Mouse (Mus musculus) adrenal gland (tissue): ENCODE measurements at regions not wholly inside any gene's neighbourhood (a gene's known extent, or its start where the extent isn't known, plus 50 kb on each side); places are given as distances from the start of the nearest gene placed in this dataset.
"Not testable (repeated sequence)": the region's sequence is repeated elsewhere in the genome, so short reads cannot be mapped to it uniquely, and the experiment has no call there.

Experiments
- intact Hi-C: fragments of 180-260 bp; cut with DNase I; formaldehyde crosslinking; loops from one replicate; pipeline ENCODE4 v1.15.1; 2025

DNA sequence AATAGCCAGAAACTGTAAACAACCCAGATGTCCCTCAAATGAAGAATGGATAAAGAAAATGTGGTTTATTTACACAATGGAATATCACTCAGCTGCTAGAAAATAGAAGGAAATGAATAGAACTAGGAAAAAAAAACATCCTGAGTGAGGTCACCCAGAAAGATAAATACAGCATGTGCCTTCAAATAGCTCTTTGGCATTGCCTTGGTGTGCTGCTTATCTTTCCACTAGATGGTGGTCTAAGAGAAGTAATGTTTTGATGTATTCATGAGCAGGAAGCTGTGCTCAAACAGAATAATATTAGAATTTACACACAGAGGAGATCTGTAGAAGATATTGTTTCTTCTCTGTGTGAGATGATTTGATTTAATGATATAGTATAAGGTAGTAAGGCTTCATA lies 78.8 kb downstream of the Zfp619 start:
- intact Hi-C loops, result no loop called here

DNA sequence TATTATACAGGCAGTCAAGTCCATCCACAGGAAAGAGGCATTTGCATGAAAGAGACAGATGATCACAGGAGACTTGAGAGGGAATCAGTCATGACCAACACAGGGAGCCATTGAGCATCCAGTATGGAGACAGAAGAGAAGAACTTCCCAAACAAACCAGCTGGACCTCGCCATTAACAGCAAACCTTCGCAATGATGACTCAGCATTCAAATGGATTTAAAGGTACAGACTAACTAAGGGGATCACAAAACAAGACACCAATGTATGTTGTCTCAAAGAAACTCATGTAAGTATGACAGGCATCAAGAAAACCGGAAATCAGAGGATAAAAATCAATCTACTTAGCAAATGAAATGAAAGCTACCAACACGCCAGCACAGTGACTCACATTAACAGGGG lies 96.2 kb downstream of the Zfp619 start:
- intact Hi-C loops, result no loop called here

GRCm38 (mm10) chr7:39615092-39615491 lies 97.5 kb downstream of the Zfp619 start:
- intact Hi-C loops, result no loop called here

- intact Hi-C loops, result no loop called here
Measured at GRCm38 (mm10) chr7:39621796-39622195, 104.2 kb downstream of the Zfp619 start.

- intact Hi-C loops, result no loop called here
Measured at GRCm38 (mm10) chr7:39632836-39633235, 115.3 kb downstream of the Zfp619 start.

GRCm38 (mm10) chr7:39642333-39642732 lies 124.8 kb downstream of the Zfp619 start:
- intact Hi-C loops, result no loop called here

- intact Hi-C loops, result no loop called here
Measured at GRCm38 (mm10) chr7:39643323-39643722, 125.8 kb downstream of the Zfp619 start.

GRCm38 (mm10) chr7:39650483-39651102 lies 133.0 kb downstream of the Zfp619 start:
- intact Hi-C loops, result no loop called here

DNA sequence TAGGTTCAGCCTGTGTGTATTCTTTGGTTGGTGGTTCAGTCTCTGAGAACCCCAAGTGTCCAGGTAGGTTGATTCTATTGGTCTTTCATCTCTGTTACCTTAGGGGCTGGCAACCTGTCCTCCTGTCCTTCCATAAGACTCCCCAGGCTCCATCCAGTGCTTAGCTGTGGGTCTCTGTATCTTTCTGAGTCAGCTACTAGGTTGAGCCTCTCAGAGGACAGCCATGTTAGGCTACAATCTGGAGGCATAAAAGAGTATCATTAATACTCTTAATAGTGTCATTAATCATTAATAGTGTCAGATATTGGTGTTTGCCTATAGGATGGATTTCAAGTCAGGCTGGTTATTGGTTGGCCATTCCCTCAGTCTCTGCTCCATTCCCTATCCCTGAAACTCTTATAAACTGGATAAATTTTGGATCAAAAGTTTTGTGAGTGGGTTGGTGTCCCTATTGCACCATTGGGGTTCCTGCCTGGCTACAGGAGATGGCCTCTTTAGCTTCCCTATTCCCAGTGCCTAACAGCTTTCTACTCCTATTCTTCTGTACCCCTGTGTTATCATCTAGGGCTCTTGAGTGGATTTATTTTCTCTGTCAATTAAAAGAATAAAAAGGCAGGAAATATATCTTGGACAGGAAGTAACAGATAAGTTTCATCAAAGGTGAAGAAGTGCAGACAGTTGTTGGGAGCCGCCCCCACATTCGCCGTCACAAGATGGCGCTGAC lies 137.2 kb downstream of the Zfp619 start:
- intact Hi-C loops, result no loop called here

DNA sequence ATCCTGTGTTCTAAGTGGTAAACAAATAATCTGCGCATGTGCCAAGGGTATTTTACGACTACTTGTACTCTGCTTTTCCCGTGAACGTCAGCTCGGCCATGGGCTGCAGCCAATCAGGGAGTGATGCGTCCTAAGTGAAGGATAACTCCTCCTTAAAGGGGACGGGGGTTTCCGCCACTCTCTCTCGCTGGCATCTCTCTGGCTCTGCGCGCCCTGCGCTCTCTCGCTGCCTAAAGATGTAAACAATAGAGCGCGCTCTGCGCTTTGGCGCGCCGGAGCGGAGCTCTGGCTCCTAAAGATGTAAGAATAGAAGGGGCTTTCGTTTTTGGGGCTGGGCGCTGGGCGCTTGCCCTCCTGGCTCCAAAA lies 137.7 kb downstream of the Zfp619 start:
- intact Hi-C loops, result not testable (repeated sequence)

DNA sequence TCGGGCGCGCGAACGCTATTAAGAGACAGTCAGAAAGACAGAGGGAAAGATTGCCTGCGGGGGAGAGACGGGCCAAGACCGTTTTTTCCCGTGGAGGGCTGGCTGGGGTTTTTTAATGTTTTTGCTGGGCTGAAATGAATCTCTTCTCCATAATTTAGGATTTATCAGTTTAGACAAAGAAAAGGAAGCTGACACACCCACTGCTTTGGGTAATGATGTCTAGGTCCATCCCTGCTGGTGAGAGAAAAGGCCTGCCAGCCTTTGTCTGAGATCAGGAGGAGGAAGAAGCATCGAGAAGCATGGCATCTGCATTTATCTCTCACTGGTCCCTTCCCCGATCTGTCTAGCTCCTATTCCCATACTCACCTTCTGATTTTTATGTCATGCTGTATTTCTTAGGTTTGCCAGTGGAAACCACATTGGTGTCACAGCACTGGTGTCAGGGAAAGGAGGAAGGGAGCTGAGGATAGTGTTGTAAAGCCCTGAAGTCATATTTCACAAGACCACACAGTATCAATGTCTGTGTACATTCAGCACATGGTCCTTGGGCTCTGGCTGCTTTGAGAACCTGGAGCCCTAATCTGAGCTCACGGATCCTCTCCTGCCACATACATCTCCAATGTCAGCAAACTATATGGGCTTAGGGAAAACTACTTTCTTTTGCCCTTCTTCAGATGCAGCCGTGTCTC lies 138.3 kb downstream of the Zfp619 start:
- intact Hi-C loops, result no loop called here

DNA sequence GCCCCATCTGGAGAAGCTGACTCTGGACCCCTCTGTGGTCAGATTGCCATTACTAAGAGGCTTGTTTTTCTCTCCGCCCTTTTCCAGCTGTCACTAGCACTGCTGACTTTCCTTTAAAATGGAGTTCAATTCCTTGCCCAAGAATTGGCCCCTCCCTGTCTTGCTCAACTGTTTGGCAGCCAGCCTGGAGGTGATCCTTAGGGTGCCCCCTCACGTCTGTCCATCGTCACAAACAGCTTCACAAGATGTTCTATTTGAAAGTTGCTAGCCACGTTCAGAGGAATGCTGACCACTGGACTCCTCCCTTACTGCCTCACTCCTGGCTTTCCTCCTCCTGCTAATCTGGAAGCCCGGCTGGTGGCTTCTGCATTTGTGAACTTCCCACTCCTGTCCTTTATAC lies 142.0 kb downstream of the Zfp619 start:
- intact Hi-C loops, result no loop called here

DNA sequence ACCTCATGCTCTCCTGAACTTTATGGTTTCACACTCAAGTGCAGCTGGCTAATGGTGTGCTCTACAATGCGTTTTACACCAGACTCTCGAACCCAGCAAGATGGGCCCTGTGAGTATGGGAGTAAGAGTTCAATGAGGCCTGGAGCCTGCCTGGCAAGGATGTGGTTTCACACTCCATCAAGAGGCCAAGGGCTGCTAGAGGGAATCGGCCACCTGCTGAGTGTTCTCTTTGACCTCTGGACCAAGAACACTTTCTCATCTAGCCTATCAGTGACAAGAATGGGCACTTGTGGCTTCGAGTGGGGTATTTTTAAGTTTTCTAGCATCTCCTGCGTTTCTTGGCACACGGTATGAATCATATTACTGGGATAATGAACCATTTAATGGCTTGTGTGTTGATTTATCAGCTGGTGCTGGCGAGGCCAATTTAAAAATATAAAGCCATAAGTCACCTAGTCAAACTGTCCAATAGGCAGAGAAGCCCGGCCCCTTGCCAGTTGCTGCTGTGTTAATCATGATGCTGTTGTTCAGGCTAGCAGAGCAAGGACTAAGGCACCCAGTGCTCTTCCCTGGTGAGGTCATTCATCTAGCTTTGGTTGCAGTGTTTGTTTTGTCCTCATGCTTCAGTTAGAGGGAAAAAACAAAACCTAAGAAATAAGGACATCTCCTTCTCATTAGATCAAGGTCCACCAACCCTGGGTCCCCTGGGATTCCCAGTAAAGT lies 157.7 kb downstream of the Zfp619 start:
- intact Hi-C loops, result no loop called here

- intact Hi-C loops, result no loop called here
Measured at GRCm38 (mm10) chr7:39675847-39676238, 158.3 kb downstream of the Zfp619 start.

DNA sequence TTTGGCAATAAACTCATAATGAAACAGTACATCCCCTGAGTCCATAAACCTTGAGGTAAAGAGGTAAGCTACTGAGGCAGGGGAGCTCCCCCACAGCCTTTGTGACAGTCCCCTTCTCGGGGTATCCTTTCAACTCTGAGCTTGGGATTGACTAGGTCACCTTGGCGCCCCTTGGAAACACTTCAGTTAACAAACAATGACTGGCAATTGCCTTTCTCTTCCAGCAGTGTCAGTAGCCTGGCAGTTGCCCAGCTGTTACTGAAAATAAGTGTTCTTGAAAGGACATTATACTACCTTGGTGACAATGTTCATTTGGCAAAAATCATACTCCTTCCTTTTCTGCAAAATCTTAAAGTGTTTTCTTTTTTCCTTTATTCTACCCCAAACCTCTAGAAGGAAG lies 162.8 kb downstream of the Zfp619 start:
- intact Hi-C loops, result no loop called here

- intact Hi-C loops, result no loop called here
Measured at GRCm38 (mm10) chr7:39696589-39696988, 179.0 kb downstream of the Zfp619 start.

- intact Hi-C loops, result no loop called here
Measured at GRCm38 (mm10) chr7:39701506-39701905, 183.9 kb downstream of the Zfp619 start.

DNA sequence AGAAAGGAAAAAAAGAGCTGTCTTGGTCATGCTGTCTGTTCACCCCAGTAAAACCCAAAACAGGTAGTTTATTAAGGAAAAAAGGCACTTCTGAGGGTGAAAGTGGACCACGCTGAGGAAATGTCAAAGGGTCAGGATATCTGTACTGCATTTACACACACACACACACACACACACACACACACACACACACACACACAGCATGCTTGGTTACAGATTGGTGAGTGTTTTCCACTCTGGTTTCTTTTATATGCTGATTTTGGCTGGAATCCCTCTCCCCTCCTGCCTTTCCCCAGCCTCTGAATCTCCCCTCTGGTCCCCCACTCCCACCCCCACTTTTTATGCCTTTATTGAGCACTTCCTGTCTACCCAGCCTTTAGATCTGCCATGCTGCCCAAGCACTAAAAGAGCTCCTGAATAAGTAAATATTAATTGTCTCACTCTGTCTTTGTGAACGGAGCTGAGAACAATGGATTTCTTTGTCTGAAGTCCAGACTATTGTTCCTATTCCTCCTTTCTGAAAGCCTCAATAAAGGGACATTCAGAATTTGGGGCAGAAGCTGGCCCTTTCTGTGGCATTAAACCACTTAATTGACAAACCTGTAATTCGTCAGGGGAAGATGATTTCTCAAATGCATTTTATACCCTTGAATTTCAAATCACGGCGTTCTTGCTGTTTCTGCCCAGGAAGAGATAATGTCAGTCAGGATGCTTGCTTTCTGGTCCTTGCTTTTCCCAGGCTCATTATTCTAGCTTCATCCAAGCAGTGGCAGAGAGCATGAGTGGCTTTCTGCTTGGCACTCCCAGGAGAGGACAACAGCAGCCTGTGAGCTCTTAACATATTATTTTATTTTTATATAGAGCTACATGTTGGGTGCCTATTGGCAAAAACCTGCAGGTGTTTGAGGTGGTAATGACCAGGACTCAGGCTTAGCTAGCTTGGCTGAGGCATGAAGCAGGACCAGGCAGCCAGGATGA lies 187.8 kb downstream of the Zfp619 start:
- intact Hi-C loops, result no loop called here

- intact Hi-C loops, result no loop called here
Measured at GRCm38 (mm10) chr7:39706606-39707005, 189.0 kb downstream of the Zfp619 start.

GRCm38 (mm10) chr7:39716340-39717150 lies 199.0 kb downstream of the Zfp619 start:
- intact Hi-C loops, result loop anchor here (10.0 kb wide), 2 partner anchors 368 to 558 kb away; no protein-coding TSS in a partner anchor
